ENCODE assay signal across 1 mouse cellular context in genomic region chr6:49269200-49269599, GRCm38 (mm10).
TF ChIP-seq lines count a peak whose summit lies in the region.

No protein-coding gene starts in this region.

TF ChIP-seq in MEL, 35 proteins besides CTCF, POLR2A, EP300 and RAD21 (continued from another document):
- no peak for TF ChIP-seq ZKSCAN1 (IDR thresholded peaks at IDR 0.05; ENCODE audit: low read depth, low read length)
